Mouse (Mus musculus) ES-Bruce4 (cell line): ENCODE data around the gene Gm21887. TPM values are rescaled to one million over a fixed set of nuclear protein-coding genes. Genes with fewer than 3 reads are reported as not detected.
"Not testable (repeated sequence)": the region's sequence is repeated elsewhere in the genome, so short reads cannot be mapped to it uniquely, and the experiment has no call there.

Source experiments
- H3K27ac ChIP-seq: 2 replicates; pipeline ENCODE4 v1.5.1; 2012; ENCODE audit warnings: low read length, inconsistent platforms; ENCODE audit not compliant: insufficient read depth
- H3K27me3 ChIP-seq: 2 replicates; pipeline ENCODE4 v1.6.1; 2012; ENCODE audit warnings: mild to moderate bottlenecking, low read length, inconsistent platforms; ENCODE audit not compliant: control insufficient read depth, poor library complexity, insufficient read depth, severe bottlenecking
- H3K36me3 ChIP-seq: 2 replicates; pipeline ENCODE4 v1.6.1; 2012; ENCODE audit warnings: inconsistent platforms, mild to moderate bottlenecking, low read length, moderate library complexity; ENCODE audit not compliant: control insufficient read depth, poor library complexity, insufficient read depth, severe bottlenecking
- H3K4me1 ChIP-seq: one replicate; pipeline ENCODE4 v1.8.1; 2011; ENCODE audit warnings: low read length; ENCODE audit not compliant: control insufficient read depth, insufficient read depth
- H3K4me3 ChIP-seq: 2 replicates; pipeline ENCODE4 v1.5.1; 2011; ENCODE audit warnings: low read depth, mild to moderate bottlenecking, low read length
- H3K9ac ChIP-seq: 2 replicates; pipeline ENCODE4 v1.6.1; 2012; ENCODE audit warnings: low read depth, mild to moderate bottlenecking, inconsistent platforms; ENCODE audit not compliant: poor library complexity, severe bottlenecking
- H3K9me3 ChIP-seq: replicated peaks from 2 replicates; pipeline ENCODE4 v1.6.1; 2012; ENCODE audit warnings: mild to moderate bottlenecking, low read length, inconsistent platforms; ENCODE audit not compliant: control insufficient read depth, poor library complexity, insufficient read depth, severe bottlenecking
- polyA plus RNA-seq: library from polyadenylated mRNA; stranded (reverse); fragments of >200 nt; gene quantifications from 2 replicates; pipeline ENCODE4 v1.2.4, GENCODE M21; 2011; ENCODE audit warnings: low read depth; ENCODE audit not compliant: missing spikeins, insufficient read depth, insufficient read length

Gene Gm21887
- polyA plus RNA-seq, 1 experiment: 1,061 TPM

- H3K4me3 ChIP-seq, H3K27ac ChIP-seq, H3K9ac ChIP-seq, H3K27me3 ChIP-seq, H3K4me1 ChIP-seq: not testable (repeated sequence)
- peaks cover 90% of the 10 kb centered on the region for H3K9me3 ChIP-seq
- H3K36me3 ChIP-seq: peaks cover 96% of the 10 kb centered on the region
Observed at GRCm38 (mm10) chrX:169974974-169975373, 34.5 kb upstream of the Gm21887 start.

GRCm38 (mm10) chrX:169975681-169976131 lies 33.8 kb upstream of the Gm21887 start:
- peaks cover 86% of the 10 kb centered on the region for H3K9me3 ChIP-seq

GRCm38 (mm10) chrX:169976340-169976739 lies 33.1 kb upstream of the Gm21887 start:
- Histone ChIP-seq H3K36me3 (peaks cover 97% of the 10 kb centered on the region), H3K9me3 (peaks cover 80% of the 10 kb centered on the region)
- not testable (repeated sequence) for H3K4me3 ChIP-seq, H3K4me1 ChIP-seq, H3K9ac ChIP-seq, H3K27ac ChIP-seq, H3K27me3 ChIP-seq

More at GRCm38 (mm10) chrX:169975681-169976131, 33.8 kb upstream of the Gm21887 start:
- not testable (repeated sequence) for H3K9ac ChIP-seq, H3K4me1 ChIP-seq, H3K27me3 ChIP-seq, H3K4me3 ChIP-seq
- H3K27ac ChIP-seq: peak overlapping the region; percentile 7; the same call in 1 of the 2 replicates
- H3K36me3 ChIP-seq: peaks cover 96% of the 10 kb centered on the region

GRCm38 (mm10) chrX:169977856-169978435 lies 31.5 kb upstream of the Gm21887 start:
- peak overlapping the region; percentile 1 for H3K27ac ChIP-seq
- peaks cover 64% of the 10 kb centered on the region for H3K9me3 ChIP-seq
- H3K9ac ChIP-seq, H3K4me1 ChIP-seq, H3K27me3 ChIP-seq, H3K4me3 ChIP-seq: not testable (repeated sequence)
- peaks cover 96% of the 10 kb centered on the region for H3K36me3 ChIP-seq

GRCm38 (mm10) chrX:169978436-169979381 lies 30.8 kb upstream of the Gm21887 start:
- not testable (repeated sequence) for H3K4me1 ChIP-seq, H3K27me3 ChIP-seq, H3K9ac ChIP-seq, H3K4me3 ChIP-seq
- peaks cover 60% of the 10 kb centered on the region for H3K9me3 ChIP-seq
- H3K27ac ChIP-seq: peak overlapping the region; percentile 1
- peaks cover 96% of the 10 kb centered on the region for H3K36me3 ChIP-seq

GRCm38 (mm10) chrX:169979461-169980202 lies 29.8 kb upstream of the Gm21887 start:
- H3K4me3 ChIP-seq, H3K9ac ChIP-seq, H3K27me3 ChIP-seq, H3K4me1 ChIP-seq: not testable (repeated sequence)
- Histone ChIP-seq H3K36me3 (peaks cover 95% of the 10 kb centered on the region), H3K9me3 (peaks cover 52% of the 10 kb centered on the region), H3K27ac (peak overlapping the region; percentile 1)

GRCm38 (mm10) chrX:169980203-169980556 lies 29.3 kb upstream of the Gm21887 start:
- Histone ChIP-seq H3K27ac (peak overlapping the region; percentile 16), H3K9me3 (peaks cover 47% of the 10 kb centered on the region), H3K36me3 (peaks cover 95% of the 10 kb centered on the region)
- not testable (repeated sequence) for H3K4me3 ChIP-seq, H3K4me1 ChIP-seq, H3K9ac ChIP-seq, H3K27me3 ChIP-seq
